Mouse (Mus musculus): ENCODE results near the gene Jpt1. TPM values are rescaled to one million over a fixed set of nuclear protein-coding genes. Genes with fewer than 3 reads are reported as not detected.

Jpt1 gene
- polyA plus RNA-seq (2017; shearing (Covaris generic)), result 645 TPM

GRCm38 (mm10) chr11:115514238-115514663 lies at the start of gene Jpt1:
Gene Jpt1, minus strand, starts transcription at chr11:115514387.

DNA sequence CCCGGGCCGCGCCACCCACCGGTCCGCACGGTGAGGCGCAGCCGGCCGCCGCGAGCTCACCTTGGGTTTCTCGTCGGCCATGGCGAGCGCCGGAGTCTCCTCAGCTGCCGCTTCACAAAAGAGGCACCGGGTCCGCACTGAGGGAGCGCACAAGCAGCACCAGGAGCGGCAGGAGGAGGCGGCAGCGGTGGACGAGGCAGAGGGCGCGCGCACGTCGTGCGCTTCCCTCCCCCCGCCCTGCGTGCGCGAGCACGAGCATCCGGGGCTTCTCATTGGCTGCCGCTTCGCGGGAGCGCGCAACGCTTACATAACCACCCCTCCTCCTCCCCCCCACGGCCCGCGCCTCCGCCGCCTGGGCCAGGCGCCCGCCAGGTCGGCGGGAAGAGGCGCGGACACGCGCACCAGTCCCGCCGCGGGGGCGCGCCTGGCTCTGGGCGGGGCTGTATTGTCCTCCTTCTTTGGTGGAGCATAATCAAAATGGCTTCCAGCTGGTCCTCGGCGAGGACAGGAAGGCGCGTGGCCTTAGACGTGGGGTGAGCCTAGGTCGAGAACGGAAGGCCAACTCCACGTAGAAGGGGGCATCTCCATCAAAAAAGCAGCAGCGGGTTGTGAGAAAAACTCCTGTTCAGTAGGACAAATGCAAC lies 22.0 kb upstream of the Jpt1 start, which contains the start of gene Sumo2:
Gene Sumo2, minus strand, starts transcription at position 239 of the 644 bp plus-strand sequence.

DNA sequence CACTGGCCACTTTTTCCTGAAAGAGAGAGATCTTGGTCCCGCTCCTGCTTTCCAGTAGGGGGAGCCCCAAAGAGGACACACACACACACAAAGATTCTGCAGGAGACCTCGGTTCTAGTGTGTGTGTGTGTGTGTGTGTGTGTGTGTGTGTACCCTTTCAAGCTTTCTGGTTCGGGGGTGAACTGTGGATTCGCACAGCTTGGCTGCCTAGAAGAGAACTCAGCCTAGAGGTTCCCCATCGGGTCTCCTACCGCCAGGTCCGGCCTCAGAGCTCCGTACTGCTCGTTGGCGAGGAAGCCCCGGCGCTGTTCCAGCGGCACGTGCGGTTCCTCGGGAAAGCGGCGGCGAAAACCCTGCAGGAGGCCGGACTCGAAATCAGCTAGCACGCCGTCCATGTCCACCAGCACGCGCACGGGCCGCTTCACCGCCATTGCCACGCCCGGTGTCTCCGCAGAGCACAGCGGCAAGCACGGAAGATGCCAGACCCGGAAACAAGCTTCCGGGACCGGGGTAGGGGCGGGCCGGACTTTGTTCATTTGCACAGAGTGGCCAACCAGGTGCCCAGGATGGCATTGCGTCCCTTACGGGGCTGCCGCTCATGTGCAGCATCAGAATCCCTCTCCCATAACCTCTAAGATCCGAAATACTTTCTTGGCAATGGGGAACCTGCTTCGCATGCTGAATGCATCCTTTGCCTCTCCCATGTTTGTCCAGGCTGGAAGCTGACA lies 22.7 kb downstream of the Jpt1 start, which contains the start of gene Nt5c:
Gene Nt5c, minus strand, starts transcription at position 507 of the 728 bp plus-strand sequence.

DNA sequence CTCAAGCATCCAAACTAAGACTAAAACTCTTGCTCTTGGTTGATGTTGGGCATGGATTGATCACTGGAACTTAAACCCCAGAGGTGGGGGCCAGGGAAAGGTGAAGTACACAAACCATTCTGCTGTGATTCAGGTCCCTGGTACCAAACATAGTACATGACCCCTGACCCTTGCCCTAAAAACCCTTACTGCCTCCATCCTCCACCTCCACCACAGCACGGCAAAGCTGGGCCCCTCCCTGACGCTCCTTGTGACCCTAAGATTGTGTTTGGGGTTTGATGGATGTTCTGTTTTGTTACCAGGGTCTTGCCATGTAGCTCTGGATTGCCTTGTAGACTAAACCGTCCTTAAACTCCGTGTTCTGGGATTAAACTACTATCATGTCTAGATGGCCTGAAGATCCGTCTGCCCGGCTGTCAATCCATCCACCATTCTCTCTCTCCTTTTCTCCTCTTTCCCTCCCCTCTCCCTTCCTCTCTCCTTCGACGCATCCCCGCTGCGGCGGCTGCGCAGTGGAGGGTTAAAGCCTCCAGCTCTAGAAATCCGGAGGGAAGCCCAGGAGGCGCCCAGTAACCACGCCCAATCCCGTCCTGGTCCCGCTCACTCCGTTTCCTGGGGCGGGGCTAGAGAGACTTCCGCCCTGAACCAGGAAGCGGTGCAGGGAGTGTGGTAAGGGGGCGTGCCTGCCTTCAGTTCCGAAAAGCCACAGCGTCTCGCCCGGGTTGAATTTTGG lies 39.0 kb downstream of the Jpt1 start, which contains the start of gene Armc7:
Gene Armc7, plus strand, starts transcription at position 643 of the 733 bp plus-strand sequence.

GRCm38 (mm10) chr11:115462243-115462891 lies 51.8 kb downstream of the Jpt1 start, which contains the start of gene Slc16a5:
Gene Slc16a5, plus strand, starts transcription at chr11:115462474.

Other genes starting within 250 kb of the Jpt1 start
- not detected for gene Grin2c, start 247.1 kb downstream of the Jpt1 start, polyA plus RNA-seq (2017; shearing (Covaris generic))
- 44.7 TPM for gene Fdxr, start 237.3 kb downstream of the Jpt1 start, polyA plus RNA-seq (2017; shearing (Covaris generic))
- 1.6 TPM for gene Fads6, start 216.7 kb downstream of the Jpt1 start, polyA plus RNA-seq (2017; shearing (Covaris generic))
- not detected for gene Otop2, start 207.2 kb downstream of the Jpt1 start, polyA plus RNA-seq (2017; shearing (Covaris generic))
- not detected for gene Ush1g, start 192.3 kb downstream of the Jpt1 start, polyA plus RNA-seq (2017; shearing (Covaris generic))
- not detected for gene Otop3, start 179.7 kb downstream of the Jpt1 start, polyA plus RNA-seq (2017; shearing (Covaris generic))
- 16.5 TPM for gene Hid1, start 146.6 kb downstream of the Jpt1 start, polyA plus RNA-seq (2017; shearing (Covaris generic))
- gene Cdr2l, start 132.5 kb downstream of the Jpt1 start, polyA plus RNA-seq (2017; shearing (Covaris generic)), result not detected
- gene Mrpl58, start 110.6 kb downstream of the Jpt1 start, polyA plus RNA-seq (2017; shearing (Covaris generic)), result 206 TPM
- 760 TPM for gene Atp5h, start 94.4 kb downstream of the Jpt1 start, polyA plus RNA-seq (2017; shearing (Covaris generic))
- 4.4 TPM for gene Kctd2, start 94.3 kb downstream of the Jpt1 start, polyA plus RNA-seq (2017; shearing (Covaris generic))
- gene Trim80, start 73.8 kb downstream of the Jpt1 start, polyA plus RNA-seq (2017; shearing (Covaris generic)), result not detected
- 23.6 TPM for gene Slc16a5, start 51.9 kb downstream of the Jpt1 start, polyA plus RNA-seq (2017; shearing (Covaris generic))
- 115 TPM for gene Armc7, start 38.7 kb downstream of the Jpt1 start, polyA plus RNA-seq (2017; shearing (Covaris generic))
- 388 TPM for gene Nt5c, start 22.5 kb downstream of the Jpt1 start, polyA plus RNA-seq (2017; shearing (Covaris generic))
- 775 TPM for gene Sumo2, start 21.9 kb upstream of the Jpt1 start, polyA plus RNA-seq (2017; shearing (Covaris generic))
- 95.7 TPM for gene Nup85, start 50.0 kb upstream of the Jpt1 start, polyA plus RNA-seq (2017; shearing (Covaris generic))
- 68.3 TPM for gene Mrps7, start 89.5 kb upstream of the Jpt1 start, polyA plus RNA-seq (2017; shearing (Covaris generic))
- 71.5 TPM for gene Gga3, start 89.7 kb upstream of the Jpt1 start, polyA plus RNA-seq (2017; shearing (Covaris generic))
- 198 TPM for gene Mif4gd, start 98.6 kb upstream of the Jpt1 start, polyA plus RNA-seq (2017; shearing (Covaris generic))
- 70.8 TPM for gene Slc25a19, start 113.9 kb upstream of the Jpt1 start, polyA plus RNA-seq (2017; shearing (Covaris generic))
- gene Grb2, start 194.2 kb upstream of the Jpt1 start, polyA plus RNA-seq (2017; shearing (Covaris generic)), result 10.7 TPM

All from CD4-positive, CD25-positive, alpha-beta regulatory T cell, adult 9 weeks (primary cell).